Mouse (Mus musculus) myocyte (in vitro differentiated cells): ENCODE measurements around the gene Gprin3. TPM values are rescaled to one million over a fixed set of nuclear protein-coding genes. Genes with fewer than 3 reads are reported as not detected.
A peak's percentile ranks its signal among the peaks of the same experiment; 100 is the strongest.

Source experiments
- H3K27me3 ChIP-seq: one replicate; pipeline ENCODE4 v1.6.1; 2011; ENCODE audit not compliant: control insufficient read depth, insufficient read depth, insufficient read length
- H3K36me3 ChIP-seq: one replicate; pipeline ENCODE4 v1.6.1; 2011; ENCODE audit not compliant: control insufficient read depth, insufficient read depth
- H3K4me2 ChIP-seq: one replicate; pipeline ENCODE4 v1.6.1; 2011; ENCODE audit warnings: low read depth, control low read depth
- H3K4me3 ChIP-seq: one replicate; pipeline ENCODE4 v1.5.1; 2011; ENCODE audit warnings: mild to moderate bottlenecking, control low read depth, moderate library complexity
- H3K79me2 ChIP-seq: one replicate; pipeline ENCODE4 v1.6.1; 2011; ENCODE audit not compliant: control insufficient read depth, insufficient read depth
- H3ac ChIP-seq: one replicate; pipeline ENCODE4 v1.6.1; 2011; ENCODE audit not compliant: control insufficient read depth, insufficient read length
- CEBPB ChIP-seq: IDR thresholded peaks from 2 replicates; pipeline ENCODE4 v1.6.1; 2011; ENCODE audit warnings: mild to moderate bottlenecking, moderate library complexity; ENCODE audit not compliant: poor library complexity, insufficient read depth, severe bottlenecking
- E2F4 ChIP-seq: IDR thresholded peaks from one replicate; pipeline ENCODE4 v1.6.1; 2011; ENCODE audit warnings: mild to moderate bottlenecking, control low read depth, moderate library complexity; ENCODE audit not compliant: insufficient read depth
- MAX ChIP-seq: IDR thresholded peaks from one replicate; pipeline ENCODE4 v1.6.1; 2011; ENCODE audit warnings: low read depth, mild to moderate bottlenecking, control low read depth
- MYOD1 ChIP-seq, 3 experiments: IDR thresholded peaks; one replicate each; pipeline ENCODE4 v1.6.1; 2011; ENCODE audit warnings: control low read depth in 2 of 3, low read depth in 2 of 3, mild to moderate bottlenecking in 2 of 3, moderate library complexity in 1 of 3; ENCODE audit not compliant: insufficient read length in 2 of 3, control insufficient read depth in 1 of 3
- MYOG ChIP-seq, 3 experiments: IDR thresholded peaks; one replicate each; pipeline ENCODE4 v1.6.1; 2011; ENCODE audit warnings: control low read depth in 2 of 3, low read depth in 2 of 3, mild to moderate bottlenecking in 2 of 3; ENCODE audit not compliant: insufficient read length in 2 of 3, control insufficient read depth in 1 of 3, insufficient read depth in 1 of 3
- POLR2A ChIP-seq: IDR thresholded peaks from one replicate; pipeline ENCODE4 v1.6.1; 2011; ENCODE audit warnings: low read depth, mild to moderate bottlenecking, control low read depth, moderate library complexity; ENCODE audit not compliant: insufficient read length
- POLR2AphosphoS2 ChIP-seq: IDR thresholded peaks from one replicate; pipeline ENCODE4 v1.6.1; 2011; ENCODE audit warnings: low read depth, control low read depth; ENCODE audit not compliant: insufficient read length
- REST ChIP-seq: IDR thresholded peaks from one replicate; pipeline ENCODE4 v1.6.1; 2011; ENCODE audit warnings: mild to moderate bottlenecking, control low read depth, moderate library complexity; ENCODE audit not compliant: insufficient read depth, insufficient read length
- SRF ChIP-seq: IDR thresholded peaks from one replicate; pipeline ENCODE4 v1.6.1; 2011; ENCODE audit warnings: low read depth; ENCODE audit not compliant: control insufficient read depth, insufficient read length
- TCF12 ChIP-seq: IDR thresholded peaks from one replicate; pipeline ENCODE4 v1.6.1; 2011; ENCODE audit warnings: mild to moderate bottlenecking, control low read depth; ENCODE audit not compliant: poor library complexity, insufficient read depth, severe bottlenecking
- TCF3 ChIP-seq: IDR thresholded peaks from one replicate; pipeline ENCODE4 v1.6.1; 2011; ENCODE audit warnings: low read depth, control low read depth; ENCODE audit not compliant: insufficient read length
- USF1 ChIP-seq: IDR thresholded peaks from one replicate; pipeline ENCODE4 v1.6.1; 2011; ENCODE audit warnings: low read depth, mild to moderate bottlenecking, control low read depth, moderate library complexity
- polyA plus RNA-seq: library from polyadenylated mRNA; unstranded; fragments of >200 nt; fragmentation: generic; extraction: Trizol; gene quantifications from one replicate; pipeline ENCODE4 v1.2.1, GENCODE M21; 2012; ENCODE audit warnings: missing spikeins

The Gprin3 gene
- polyA plus RNA-seq, 1 experiment, result 0.13 TPM

- Histone ChIP-seq H3K79me2 (no peaks in the 10 kb centered on the region), H3K27me3 (no peaks in the 10 kb centered on the region), H3K4me2 (no peak overlapping the region), H3K4me3 (no peak overlapping the region), H3ac (no peak overlapping the region), H3K36me3 (no peaks in the 10 kb centered on the region)
- TF ChIP-seq MAX, result no peak
- no peak for TF ChIP-seq REST
- TF ChIP-seq MYOG (IDR thresholded peaks at IDR 0.05; ENCODE audit: control insufficient read depth in 1 of 3, insufficient read depth in 1 of 3, insufficient read length in 2 of 3, low read depth in 2 of 3), result no peak
- no peak for TF ChIP-seq MYOD1 (IDR thresholded peaks at IDR 0.05; ENCODE audit: control insufficient read depth in 1 of 3, insufficient read length in 2 of 3, low read depth in 2 of 3)
- TF ChIP-seq TCF12, result no peak
- TF ChIP-seq POLR2A, result no peak
- TF ChIP-seq E2F4, result no peak
- no peak for TF ChIP-seq SRF
- no peak for TF ChIP-seq TCF3
- no peak for TF ChIP-seq USF1
- TF ChIP-seq CEBPB, result no peak
- TF ChIP-seq POLR2AphosphoS2, result no peak
Measured at GRCm38 (mm10) chr6:59435906-59436305, 9.8 kb upstream of the Gprin3 start.

- Histone ChIP-seq H3K79me2 (no peaks in the 10 kb centered on the region), H3K36me3 (no peaks in the 10 kb centered on the region), H3K4me2 (no peak overlapping the region), H3K4me3 (no peak overlapping the region), H3K27me3 (no peaks in the 10 kb centered on the region), H3ac (no peak overlapping the region)
- TF ChIP-seq USF1, result no peak
- no peak for TF ChIP-seq CEBPB
- TF ChIP-seq SRF, result no peak
- TF ChIP-seq REST, result no peak
- no peak for TF ChIP-seq E2F4
- no peak for TF ChIP-seq TCF12
- TF ChIP-seq MAX, result no peak
Measured at GRCm38 (mm10) chr6:59433116-59433515, 7.0 kb upstream of the Gprin3 start.

GRCm38 (mm10) chr6:59426534-59426885, 416 bp upstream of the Gprin3 start:
- Histone ChIP-seq H3K4me3 (no peak overlapping the region), H3ac (no peak overlapping the region), H3K27me3 (no peaks in the 10 kb centered on the region)

GRCm38 (mm10) chr6:59424871-59425740, 988 bp downstream of the Gprin3 start:
- no peak overlapping the region for H3ac ChIP-seq
- no peaks in the 10 kb centered on the region for H3K79me2 ChIP-seq
- peak overlapping the region; percentile 7 for H3K4me2 ChIP-seq
- H3K4me3 ChIP-seq, result no peak overlapping the region
- TF ChIP-seq TCF12 (no peak), MAX (no peak), POLR2A (no peak), POLR2AphosphoS2 (no peak), SRF (no peak), E2F4 (no peak), MYOG (IDR thresholded peaks at IDR 0.05; ENCODE audit: control insufficient read depth in 1 of 3, insufficient read depth in 1 of 3, insufficient read length in 2 of 3, low read depth in 2 of 3) (no peak)
- no peaks in the 10 kb centered on the region for H3K36me3 ChIP-seq
- no peaks in the 10 kb centered on the region for H3K27me3 ChIP-seq

More at GRCm38 (mm10) chr6:59426534-59426885, 416 bp upstream of the Gprin3 start:
- Histone ChIP-seq H3K79me2 (no peaks in the 10 kb centered on the region), H3K36me3 (no peaks in the 10 kb centered on the region), H3K4me2 (peak overlapping the region; percentile 63)
- no peak for TF ChIP-seq MAX
- no peak for TF ChIP-seq CEBPB
- no peak for TF ChIP-seq USF1
- TF ChIP-seq TCF12, result no peak
- no peak for TF ChIP-seq SRF
- TF ChIP-seq MYOD1 (IDR thresholded peaks at IDR 0.05; ENCODE audit: control insufficient read depth in 1 of 3, insufficient read length in 2 of 3, low read depth in 2 of 3), result no peak
- no peak for TF ChIP-seq REST
- no peak for TF ChIP-seq POLR2A
- no peak for TF ChIP-seq MYOG (IDR thresholded peaks at IDR 0.05; ENCODE audit: control insufficient read depth in 1 of 3, insufficient read depth in 1 of 3, insufficient read length in 2 of 3, low read depth in 2 of 3)
- TF ChIP-seq POLR2AphosphoS2, result no peak
- no peak for TF ChIP-seq TCF3
- no peak for TF ChIP-seq E2F4

- no peak overlapping the region for H3ac ChIP-seq
- H3K79me2 ChIP-seq, result no peaks in the 10 kb centered on the region
- no peak for TF ChIP-seq TCF3
- H3K4me2 ChIP-seq, result no peak overlapping the region
- H3K36me3 ChIP-seq, result no peaks in the 10 kb centered on the region
- H3K27me3 ChIP-seq, result no peaks in the 10 kb centered on the region
- no peak overlapping the region for H3K4me3 ChIP-seq
Measured at GRCm38 (mm10) chr6:59423836-59424235, 2.3 kb downstream of the Gprin3 start.
